Mouse (Mus musculus): ENCODE measurements at regions not wholly inside any gene's neighbourhood (a gene's known extent, or its start where the extent isn't known, plus 50 kb on each side); places are given as distances from the start of the nearest gene placed in this dataset.

GRCm38 (mm10) chr17:66267831-66268230, 144.5 kb downstream of the Ddx11 start:
- DNase-seq (no peak), ATAC-seq (no peak)
- Histone ChIP-seq H3K36me3 (replicated peaks; ENCODE audit: insufficient read depth, low read length) (no peaks in the 10 kb centered on the region), H3K4me1 (ENCODE audit: insufficient read depth) (no peaks in the 10 kb centered on the region), H3K9me3 (ENCODE audit: low read length) (no peaks in the 10 kb centered on the region), H3K4me2 (ENCODE audit: low read depth, low read length) (no peak overlapping the region), H3K4me3 (ENCODE audit: low read depth, low read length) (no peak overlapping the region), H3K27me3 (ENCODE audit: insufficient read depth, low read length) (no peaks in the 10 kb centered on the region), H3K27ac (ENCODE audit: low read depth) (no peak overlapping the region), H3K9ac (replicated peaks) (no peak overlapping the region)
- TF ChIP-seq EP300 (IDR thresholded peaks at IDR 0.05; ENCODE audit: low read depth) (no peak), CTCF (IDR thresholded peaks at IDR 0.05; ENCODE audit: low read depth) (no peak)
- 44% methylated on average over 6 of the region's 6 CpGs for WGBS (ENCODE audit: insufficient replicate concordance)

- no peaks in the 10 kb centered on the region for H3K27me3 ChIP-seq (ENCODE audit: insufficient read depth, low read length)
- DNase-seq (no peak), ATAC-seq (no peak)
- no peaks in the 10 kb centered on the region for H3K4me1 ChIP-seq (ENCODE audit: insufficient read depth)
- H3K4me3 ChIP-seq (ENCODE audit: low read depth, low read length): no peak overlapping the region
- 77% methylated on average over 6 of the region's 6 CpGs for WGBS (ENCODE audit: insufficient replicate concordance)
- no peak overlapping the region for H3K4me2 ChIP-seq (ENCODE audit: low read depth, low read length)
- no peak overlapping the region for H3K9ac ChIP-seq (replicated peaks)
- no peaks in the 10 kb centered on the region for H3K9me3 ChIP-seq (ENCODE audit: low read length)
- no peak overlapping the region for H3K27ac ChIP-seq (ENCODE audit: low read depth)
- H3K36me3 ChIP-seq (replicated peaks; ENCODE audit: insufficient read depth, low read length): no peaks in the 10 kb centered on the region
- TF ChIP-seq EP300 (IDR thresholded peaks at IDR 0.05; ENCODE audit: low read depth) (no peak), CTCF (IDR thresholded peaks at IDR 0.05; ENCODE audit: low read depth) (no peak)
These were observed 146.2 kb downstream of the Ddx11 start for GRCm38 (mm10) chr17:66269567-66269966.

GRCm38 (mm10) chr17:66271906-66272305, 148.6 kb downstream of the Ddx11 start:
- no peak for TF ChIP-seq EP300 (IDR thresholded peaks at IDR 0.05; ENCODE audit: low read depth)
- no peak for TF ChIP-seq CTCF (IDR thresholded peaks at IDR 0.05; ENCODE audit: low read depth)

GRCm38 (mm10) chr17:66276778-66277177, 153.5 kb downstream of the Ddx11 start:
- TF ChIP-seq EP300 (IDR thresholded peaks at IDR 0.05; ENCODE audit: low read depth) (no peak), CTCF (IDR thresholded peaks at IDR 0.05; ENCODE audit: low read depth) (no peak)
- no peak overlapping the region for H3K4me2 ChIP-seq (ENCODE audit: low read depth, low read length)
- H3K4me3 ChIP-seq (ENCODE audit: low read depth, low read length): no peak overlapping the region
- 81% methylated on average over 13 of the region's 13 CpGs for WGBS (ENCODE audit: insufficient replicate concordance)
- H3K36me3 ChIP-seq (replicated peaks; ENCODE audit: insufficient read depth, low read length): no peaks in the 10 kb centered on the region
- DNase-seq: no peak
- no peak overlapping the region for H3K27ac ChIP-seq (ENCODE audit: low read depth)
- ATAC-seq: no peak
- no peaks in the 10 kb centered on the region for H3K27me3 ChIP-seq (ENCODE audit: insufficient read depth, low read length)
- no peak overlapping the region for H3K9ac ChIP-seq (replicated peaks)
- no peaks in the 10 kb centered on the region for H3K4me1 ChIP-seq (ENCODE audit: insufficient read depth)
- no peaks in the 10 kb centered on the region for H3K9me3 ChIP-seq (ENCODE audit: low read length)

More at GRCm38 (mm10) chr17:66271906-66272305, 148.6 kb downstream of the Ddx11 start:
- Histone ChIP-seq H3K4me2 (ENCODE audit: low read depth, low read length) (no peak overlapping the region), H3K27ac (ENCODE audit: low read depth) (no peak overlapping the region), H3K27me3 (ENCODE audit: insufficient read depth, low read length) (no peaks in the 10 kb centered on the region), H3K9ac (replicated peaks) (no peak overlapping the region), H3K36me3 (replicated peaks; ENCODE audit: insufficient read depth, low read length) (no peaks in the 10 kb centered on the region), H3K4me3 (ENCODE audit: low read depth, low read length) (no peak overlapping the region), H3K9me3 (ENCODE audit: low read length) (no peaks in the 10 kb centered on the region), H3K4me1 (ENCODE audit: insufficient read depth) (no peaks in the 10 kb centered on the region)
- ATAC-seq (no peak), DNase-seq (no peak)
- WGBS (ENCODE audit: insufficient replicate concordance): 85% methylated on average over 7 of the region's 7 CpGs

GRCm38 (mm10) chr17:66278037-66278436, 154.7 kb downstream of the Ddx11 start:
- no peaks in the 10 kb centered on the region for H3K9me3 ChIP-seq (ENCODE audit: low read length)
- TF ChIP-seq CTCF (IDR thresholded peaks at IDR 0.05; ENCODE audit: low read depth) (no peak), EP300 (IDR thresholded peaks at IDR 0.05; ENCODE audit: low read depth) (no peak)
- WGBS (ENCODE audit: insufficient replicate concordance): 83% methylated on average over 5 of the region's 5 CpGs

GRCm38 (mm10) chr17:66285295-66285694, 162.0 kb downstream of the Ddx11 start:
- no peaks in the 10 kb centered on the region for H3K9me3 ChIP-seq (ENCODE audit: low read length)
- H3K36me3 ChIP-seq (replicated peaks; ENCODE audit: insufficient read depth, low read length): no peaks in the 10 kb centered on the region
- H3K9ac ChIP-seq (replicated peaks): no peak overlapping the region
- no peaks in the 10 kb centered on the region for H3K4me1 ChIP-seq (ENCODE audit: insufficient read depth)
- TF ChIP-seq EP300 (IDR thresholded peaks at IDR 0.05; ENCODE audit: low read depth) (no peak), CTCF (IDR thresholded peaks at IDR 0.05; ENCODE audit: low read depth) (no peak)
- no peak overlapping the region for H3K27ac ChIP-seq (ENCODE audit: low read depth)
- H3K4me2 ChIP-seq (ENCODE audit: low read depth, low read length): no peak overlapping the region
- H3K4me3 ChIP-seq (ENCODE audit: low read depth, low read length): no peak overlapping the region
- DNase-seq (no peak), ATAC-seq (no peak)
- 86% methylated on average over 10 of the region's 10 CpGs for WGBS (ENCODE audit: insufficient replicate concordance)
- H3K27me3 ChIP-seq (ENCODE audit: insufficient read depth, low read length): no peaks in the 10 kb centered on the region

More at GRCm38 (mm10) chr17:66278037-66278436, 154.7 kb downstream of the Ddx11 start:
- Histone ChIP-seq H3K27me3 (ENCODE audit: insufficient read depth, low read length) (no peaks in the 10 kb centered on the region), H3K4me3 (ENCODE audit: low read depth, low read length) (no peak overlapping the region), H3K4me2 (ENCODE audit: low read depth, low read length) (no peak overlapping the region), H3K36me3 (replicated peaks; ENCODE audit: insufficient read depth, low read length) (no peaks in the 10 kb centered on the region), H3K27ac (ENCODE audit: low read depth) (no peak overlapping the region), H3K4me1 (ENCODE audit: insufficient read depth) (no peaks in the 10 kb centered on the region), H3K9ac (replicated peaks) (no peak overlapping the region)
- ATAC-seq (no peak), DNase-seq (no peak)
